Mouse (Mus musculus) brain, embryonic 14.5 days (tissue): ENCODE results near the gene Fer.

Experiments used
- CTCF ChIP-seq: fragments of 200-500 bp; IDR thresholded peaks from 2 replicates; pipeline ENCODE4 v1.5.1; 2012; ENCODE audit warnings: inconsistent platforms, mild to moderate bottlenecking, moderate library complexity, borderline replicate concordance; ENCODE audit not compliant: insufficient read depth, insufficient read length; ENCODE audit errors: extremely low read depth
- POLR2A ChIP-seq: fragments of 200-500 bp; IDR thresholded peaks from 2 replicates; pipeline ENCODE4 v1.6.1; 2012; ENCODE audit warnings: mild to moderate bottlenecking, inconsistent platforms, borderline replicate concordance; ENCODE audit not compliant: poor library complexity, insufficient read depth, insufficient read length, severe bottlenecking; ENCODE audit errors: extremely low read depth

DNA sequence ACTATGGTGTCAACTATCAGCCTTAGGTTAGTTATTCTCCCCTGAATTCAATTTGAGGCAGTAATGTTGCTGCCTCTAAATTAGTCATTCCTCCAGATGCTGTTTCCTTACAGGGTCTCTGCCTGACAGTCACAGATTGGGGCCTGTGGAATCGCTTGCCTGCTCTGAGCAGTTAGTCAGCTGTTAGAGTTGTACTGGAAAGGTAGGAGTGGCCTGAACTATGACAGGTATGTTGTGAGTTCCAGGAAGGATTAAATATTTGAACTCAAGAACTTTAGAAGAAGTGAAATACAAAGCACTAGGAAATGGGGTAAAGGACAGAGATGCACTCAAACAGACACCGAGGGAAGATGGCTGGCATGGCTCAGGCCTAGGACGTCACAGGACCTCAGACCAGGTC, 233.9 kb downstream of the Fer start:
- TF ChIP-seq CTCF (no peak), POLR2A (no peak)
